Mouse (Mus musculus): ENCODE results near the gene Pkmyt1.

DNA sequence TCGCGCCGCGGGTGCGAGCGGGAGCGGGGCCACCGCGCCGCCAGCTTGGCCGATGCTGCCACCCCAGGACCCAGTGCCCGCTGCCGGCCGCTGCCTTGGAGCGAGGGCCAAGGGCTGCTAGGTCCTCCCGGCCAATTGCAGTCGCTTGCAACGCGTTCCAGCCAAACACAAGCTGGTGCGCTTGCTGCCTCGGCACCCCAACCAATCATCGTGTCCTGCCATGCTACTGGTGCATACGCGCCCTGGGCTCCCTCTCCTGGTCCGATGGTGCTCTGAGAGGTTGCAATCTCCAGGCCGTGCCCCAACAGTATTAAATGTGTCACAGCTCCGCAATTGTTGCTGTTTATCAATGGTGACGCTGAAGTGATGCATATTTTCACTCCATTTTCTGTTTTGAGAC, 26.1 kb upstream of the Pkmyt1 start:
- TF ChIP-seq CTCF (IDR thresholded peaks at IDR 0.05; ENCODE audit: borderline replicate concordance, insufficient read depth, low read length) (peak; percentile 92), POLR2A (IDR thresholded peaks at IDR 0.05; ENCODE audit: low read depth, low read length) (no peak)

All from embryonic fibroblast, embryonic 13.5 days (primary cell).